Mouse (Mus musculus) thymus, postnatal 10 days (tissue): ENCODE measurements around the gene Tesk2.

ENCODE experiments used
- DNase-seq, 2 experiments: peaks; one replicate each; pipeline ENCODE4 v3.0.0; 2021; ENCODE audit warnings: low spot score in 2 of 2

Tesk2 gene

GRCm38 (mm10) chr4:116849901-116850300 is 129.2 kb downstream of the Tesk2 start:
- no peak for DNase-seq

GRCm38 (mm10) chr4:116854286-116854685 is 133.5 kb downstream of the Tesk2 start:
- DNase-seq = no peak
